Mouse (Mus musculus) liver, embryonic 14.5 days (tissue): ENCODE data around the gene Mbnl1.

Experiments used
- CTCF ChIP-seq: IDR thresholded peaks from 2 replicates; pipeline ENCODE4 v1.5.1; 2016; ENCODE audit warnings: antibody characterized with exemption, low read depth, control low read depth
- EP300 ChIP-seq: IDR thresholded peaks from 2 replicates; pipeline ENCODE4 v1.6.1; 2016; ENCODE audit warnings: antibody characterized with exemption, low read depth

DNA sequence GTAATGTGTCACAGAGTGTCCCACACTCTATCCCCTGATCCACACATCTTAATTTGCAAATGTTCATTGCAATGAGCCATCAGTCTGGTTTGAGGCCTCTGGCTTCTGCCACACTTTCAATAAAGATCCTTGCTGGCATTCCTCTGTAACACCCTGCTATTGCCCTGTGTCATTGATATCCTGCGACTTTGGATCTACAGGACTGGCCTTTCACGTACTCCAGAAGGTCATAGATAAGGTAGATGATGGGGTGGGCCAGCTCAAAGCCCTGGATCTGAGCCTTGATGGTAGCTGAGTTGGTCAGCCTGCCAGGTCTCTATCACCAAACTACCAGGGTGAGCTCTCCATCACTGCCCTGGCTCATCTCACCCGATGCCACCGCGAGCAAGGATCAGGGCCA is 43.6 kb upstream of the Mbnl1 start:
- no peak for TF ChIP-seq CTCF
- TF ChIP-seq EP300: no peak
